Mouse (Mus musculus) heart, postnatal 0 days (tissue): ENCODE data around the gene ccdc198. TPM values are rescaled to one million over a fixed set of nuclear protein-coding genes. Genes with fewer than 3 reads are reported as not detected.
"Not testable (repeated sequence)": the region's sequence is repeated elsewhere in the genome, so short reads cannot be mapped to it uniquely, and the experiment has no call there.

Experiments
- ATAC-seq: fragments of 200-750 bp; cut with Nextera tagmentation; 2 replicates; pipeline ENCODE4 v1.8.0; 2017; ENCODE audit warnings: low read depth, moderate number of reproducible peaks, moderate library complexity; ENCODE audit not compliant: insufficient read depth
- DNase-seq: peaks from one replicate; pipeline ENCODE4 v3.0.0-alpha.2; 2016; ENCODE audit warnings: low spot score
- H3K27ac ChIP-seq: fragments of 300-500 bp; sonication (generic); 2 replicates; pipeline ENCODE4 v1.5.1; 2014; ENCODE audit warnings: low read depth, mild to moderate bottlenecking
- H3K27me3 ChIP-seq: fragments of 300-500 bp; sonication (generic); 2 replicates; pipeline ENCODE4 v1.6.1; 2014; ENCODE audit warnings: low read length, mixed read lengths; ENCODE audit not compliant: control insufficient read depth, insufficient read depth
- H3K36me3 ChIP-seq: fragments of 300-500 bp; sonication (generic); replicated peaks from 2 replicates; pipeline ENCODE4 v1.6.1; 2014; ENCODE audit warnings: low read length, mixed read lengths; ENCODE audit not compliant: control insufficient read depth, insufficient read depth
- H3K4me1 ChIP-seq: fragments of 300-500 bp; sonication (generic); 2 replicates; pipeline ENCODE4 v1.6.1; 2014; ENCODE audit warnings: antibody characterized with exemption; ENCODE audit not compliant: control insufficient read depth, insufficient read depth
- H3K4me2 ChIP-seq: fragments of 300-500 bp; sonication (generic); 2 replicates; pipeline ENCODE4 v1.6.1; 2014; ENCODE audit warnings: low read depth, mild to moderate bottlenecking, low read length, moderate library complexity
- H3K4me3 ChIP-seq: fragments of 300-500 bp; sonication (generic); 2 replicates; pipeline ENCODE4 v1.5.1; 2014; ENCODE audit warnings: low read depth, low read length
- H3K9ac ChIP-seq: fragments of 300-500 bp; sonication (generic); replicated peaks from 2 replicates; pipeline ENCODE4 v1.6.1; 2014; ENCODE audit warnings: low read depth, low read length, mixed read lengths
- H3K9me3 ChIP-seq: fragments of 300-500 bp; sonication (generic); replicated peaks from 2 replicates; pipeline ENCODE4 v1.6.1; 2016; ENCODE audit warnings: low read length; ENCODE audit not compliant: control insufficient read depth
- CTCF ChIP-seq: IDR thresholded peaks from 2 replicates; pipeline ENCODE4 v1.5.1; 2016; ENCODE audit warnings: antibody characterized with exemption, control low read depth, low read depth
- EP300 ChIP-seq: IDR thresholded peaks from 2 replicates; pipeline ENCODE4 v1.6.1; 2016; ENCODE audit warnings: antibody characterized with exemption, low read depth
- WGBS: fragments of 180-500 bp; shearing (Covaris S2); extraction: QIAGEN DNeasy Blood & Tissue Kit; methylation state at CpG from one replicate; pipeline ENCODE4 v1.1.7; 2014; 5-methylcytosine and 5-hydroxymethylcytosine counted together
- polyA plus RNA-seq: library from polyadenylated mRNA; unstranded; fragments of >200 nt; fragmentation: Nextera tagmentation; extraction: Ambion mirVana; gene quantifications from 2 replicates; pipeline ENCODE4 v1.2.1, GENCODE M21; 2015
- total RNA-seq: library from RNA; depleted of rRNA; stranded (reverse); fragments of >200 nt; gene quantifications from 2 replicates; pipeline ENCODE4 v1.2.3, GENCODE M21; 2014; ENCODE audit warnings: low replicate concordance

Gene ccdc198
- total and polyA plus RNA-seq, 2 experiments from 2014 or later, result 0.14 TPM; not detected in 1

DNA sequence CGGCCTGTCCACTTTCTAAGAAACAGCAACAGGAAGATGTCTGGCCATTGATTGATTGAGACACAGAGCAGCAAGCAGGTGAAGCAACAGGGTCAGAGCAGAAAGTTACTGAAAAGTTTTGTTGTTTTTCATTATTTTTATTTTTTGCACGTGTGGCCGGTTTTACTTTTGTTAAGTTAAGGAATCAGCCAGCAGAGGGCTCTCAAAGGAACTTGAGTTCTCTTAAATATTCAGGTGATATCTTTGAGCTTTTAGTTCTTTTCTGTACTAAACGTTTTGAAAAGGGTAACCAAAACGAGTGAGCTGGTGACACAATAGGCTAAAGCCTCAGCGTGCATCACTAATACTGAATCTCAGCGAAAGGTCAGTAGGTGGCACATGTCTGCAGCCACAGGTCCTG, 26.6 kb downstream of the ccdc198 start:
- Histone ChIP-seq H3K36me3 (no peaks in the 10 kb centered on the region), H3K4me3 (no peak overlapping the region), H3K4me2 (no peak overlapping the region), H3K27ac (no peak overlapping the region), H3K9ac (no peak overlapping the region), H3K4me1 (no peaks in the 10 kb centered on the region), H3K9me3 (no peaks in the 10 kb centered on the region), H3K27me3 (no peaks in the 10 kb centered on the region)
- no peak for TF ChIP-seq CTCF
- no peak for TF ChIP-seq EP300
- ATAC-seq, result no peak
- 61% methylated on average over 7 of the region's 7 CpGs for WGBS
- DNase-seq, result no peak

DNA sequence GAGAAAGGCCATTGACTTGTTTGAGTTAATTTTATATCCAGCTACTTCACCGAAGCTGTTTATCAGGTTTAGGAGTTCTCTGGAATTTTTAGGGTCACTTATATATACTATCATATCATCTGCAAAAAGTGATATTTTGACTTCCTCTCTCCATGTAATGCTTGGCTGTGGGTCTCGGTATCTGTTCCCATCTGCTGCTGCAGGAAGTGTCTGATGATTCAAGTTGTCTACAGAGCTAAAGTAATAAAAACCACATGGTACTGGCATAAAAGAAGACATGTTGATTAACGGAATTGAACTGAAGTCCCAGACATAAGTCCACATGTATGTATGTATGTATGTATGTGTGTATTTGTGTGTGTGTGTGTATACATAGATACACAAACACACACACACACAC, 35.1 kb downstream of the ccdc198 start:
- not testable (repeated sequence) for H3K4me3 ChIP-seq, H3K4me1 ChIP-seq, H3K27me3 ChIP-seq, ATAC-seq, H3K4me2 ChIP-seq, DNase-seq, H3K9me3 ChIP-seq, H3K9ac ChIP-seq, H3K27ac ChIP-seq, H3K36me3 ChIP-seq
- 77% methylated on average over 3 of the region's 3 CpGs for WGBS

DNA sequence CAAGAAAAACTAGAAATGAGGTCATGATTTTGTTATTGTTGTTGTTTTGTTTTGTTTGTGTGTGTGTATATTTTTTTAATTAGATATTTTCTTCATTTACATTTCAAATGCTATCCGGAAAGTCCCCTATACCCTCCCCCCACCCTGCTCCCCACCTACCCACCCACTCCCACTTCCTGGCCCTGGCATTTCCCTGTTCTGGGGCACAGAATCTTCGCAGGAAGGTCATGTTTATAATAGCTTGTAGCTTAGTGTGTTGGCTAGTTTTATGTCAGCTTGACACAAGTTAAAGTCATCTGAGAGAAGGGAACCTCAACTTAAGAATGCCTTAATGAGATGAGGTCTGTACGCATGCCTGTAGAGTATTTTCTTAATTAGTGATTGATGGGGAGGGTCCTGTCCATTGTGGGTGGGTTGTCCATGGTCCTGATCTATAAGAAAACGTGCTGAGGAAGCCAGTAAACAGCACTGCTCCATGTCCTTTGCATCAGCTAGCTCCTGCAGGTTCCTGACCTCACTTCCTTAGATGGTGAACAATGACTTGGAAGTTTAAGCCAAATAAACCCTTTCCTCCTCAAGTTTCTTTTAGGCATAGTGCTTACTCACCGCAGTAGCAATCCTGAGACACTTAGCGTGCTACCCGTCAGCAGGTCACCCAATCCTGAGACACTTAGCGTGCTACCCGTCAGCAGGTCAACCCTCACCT, 44.0 kb downstream of the ccdc198 start:
- no peak for DNase-seq
- H3K27ac ChIP-seq, result no peak overlapping the region
- no peak for ATAC-seq
- no peak overlapping the region for H3K4me3 ChIP-seq
- no peaks in the 10 kb centered on the region for H3K36me3 ChIP-seq
- WGBS, result 52% methylated on average over 9 of the region's 9 CpGs
- H3K27me3 ChIP-seq, result no peaks in the 10 kb centered on the region
- 0 out of 2 replicates have a peak, but pooled peaks cover 10% of the 10 kb centered on the region for H3K4me1 ChIP-seq
- no peaks in the 10 kb centered on the region for H3K9me3 ChIP-seq
- TF ChIP-seq CTCF (no peak), EP300 (no peak)
- no peak overlapping the region for H3K4me2 ChIP-seq
- no peak overlapping the region for H3K9ac ChIP-seq

DNA sequence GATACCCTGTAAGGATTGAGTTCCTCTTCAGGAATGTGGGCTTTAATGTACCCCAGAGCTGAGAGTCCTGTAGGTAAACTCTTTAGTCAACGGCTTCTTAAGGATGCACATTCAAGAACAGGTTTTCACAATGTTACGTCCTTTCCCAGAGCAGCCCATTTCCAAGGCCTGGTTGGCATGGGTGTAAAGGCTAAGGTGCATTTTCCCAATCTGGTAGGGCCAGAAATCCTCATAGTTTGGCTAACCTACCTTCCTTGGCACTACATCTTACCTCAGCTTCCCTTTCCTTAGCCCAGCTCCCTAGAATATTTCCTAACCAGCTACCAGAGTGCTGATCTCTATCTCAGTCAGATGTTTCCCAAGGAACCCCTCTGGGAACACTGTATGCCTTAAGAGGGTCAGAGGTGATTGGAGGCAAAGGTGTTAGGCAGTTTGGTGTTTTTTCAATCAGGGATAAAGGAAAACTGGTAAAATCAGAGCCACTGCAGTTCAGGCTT, 48.2 kb downstream of the ccdc198 start:
- Histone ChIP-seq H3K9ac (no peak overlapping the region), H3K9me3 (no peaks in the 10 kb centered on the region), H3K4me3 (no peak overlapping the region), H3K36me3 (no peaks in the 10 kb centered on the region), H3K4me2 (no peak overlapping the region), H3K27ac (no peak overlapping the region), H3K27me3 (no peaks in the 10 kb centered on the region), H3K4me1 (0 out of 2 replicates have a peak, but pooled peaks cover 10% of the 10 kb centered on the region)
- DNase-seq (no peak), ATAC-seq (no peak)
- TF ChIP-seq EP300 (no peak), CTCF (no peak)
- 93% methylated on average over 2 of the region's 2 CpGs for WGBS

DNA sequence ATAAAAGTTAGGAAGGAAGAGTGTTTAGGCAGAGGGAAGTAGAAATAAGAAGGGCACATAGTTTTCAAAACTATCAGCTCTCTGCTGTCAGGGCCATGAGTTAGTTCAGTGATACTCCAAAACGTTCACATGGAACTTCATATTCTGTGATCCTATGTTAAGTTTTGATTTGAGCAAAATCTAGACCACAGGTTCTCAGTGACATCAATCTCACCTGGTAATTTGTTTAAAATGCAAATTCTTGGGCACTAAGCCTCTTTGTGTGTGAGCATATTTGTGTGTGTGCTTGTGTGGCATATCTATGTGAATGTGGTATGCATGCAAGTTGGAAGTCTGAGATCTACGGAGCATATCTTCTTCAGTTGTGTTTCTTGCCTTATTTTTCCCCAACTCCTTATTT, 59.0 kb downstream of the ccdc198 start:
- Histone ChIP-seq H3K27me3 (no peaks in the 10 kb centered on the region), H3K9ac (no peak overlapping the region), H3K4me1 (no peaks in the 10 kb centered on the region), H3K36me3 (peaks cover 38% of the 10 kb centered on the region), H3K4me2 (no peak overlapping the region), H3K27ac (no peak overlapping the region), H3K9me3 (no peaks in the 10 kb centered on the region), H3K4me3 (no peak overlapping the region)
- DNase-seq, result no peak
- WGBS, result 82% methylated on average over 2 of the region's 2 CpGs
- TF ChIP-seq EP300 (no peak), CTCF (no peak)
- ATAC-seq, result no peak

DNA sequence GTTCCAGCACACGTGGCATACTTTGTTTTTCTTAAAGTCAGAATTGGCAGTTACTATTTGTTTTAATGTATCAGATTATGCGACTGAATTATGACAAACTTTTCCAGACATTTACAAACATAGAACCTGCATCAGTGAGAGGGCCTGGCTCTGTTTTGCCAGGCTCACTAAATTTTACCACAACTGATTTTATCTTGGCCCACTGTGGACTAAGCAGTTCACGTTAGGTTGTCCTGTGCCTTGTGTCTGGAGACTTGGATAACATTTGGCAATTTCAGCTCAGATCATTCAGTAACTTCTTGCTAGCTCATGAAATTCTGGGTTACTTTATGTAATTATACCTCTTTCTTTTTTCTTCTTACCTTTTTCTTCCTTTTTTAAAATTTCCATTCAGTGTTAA, 65.5 kb downstream of the ccdc198 start:
- Histone ChIP-seq H3K4me1 (peaks cover 1% of the 10 kb centered on the region; the same call in 1 of the 2 replicates), H3K36me3 (peaks cover 35% of the 10 kb centered on the region), H3K4me3 (no peak overlapping the region), H3K9me3 (no peaks in the 10 kb centered on the region), H3K27me3 (no peaks in the 10 kb centered on the region), H3K4me2 (no peak overlapping the region), H3K27ac (no peak overlapping the region), H3K9ac (no peak overlapping the region)
- no peak for DNase-seq
- TF ChIP-seq EP300 (no peak), CTCF (no peak)
- WGBS, result 76% methylated on average over 3 of the region's 3 CpGs
- ATAC-seq, result no peak
